Mouse (Mus musculus) liver, embryonic 14.5 days (tissue): ENCODE measurements around the gene Odr4.

Experiments
- CTCF ChIP-seq: IDR thresholded peaks from 2 replicates; pipeline ENCODE4 v1.5.1; 2016; ENCODE audit warnings: antibody characterized with exemption, low read depth, control low read depth
- EP300 ChIP-seq: IDR thresholded peaks from 2 replicates; pipeline ENCODE4 v1.6.1; 2016; ENCODE audit warnings: antibody characterized with exemption, low read depth

DNA sequence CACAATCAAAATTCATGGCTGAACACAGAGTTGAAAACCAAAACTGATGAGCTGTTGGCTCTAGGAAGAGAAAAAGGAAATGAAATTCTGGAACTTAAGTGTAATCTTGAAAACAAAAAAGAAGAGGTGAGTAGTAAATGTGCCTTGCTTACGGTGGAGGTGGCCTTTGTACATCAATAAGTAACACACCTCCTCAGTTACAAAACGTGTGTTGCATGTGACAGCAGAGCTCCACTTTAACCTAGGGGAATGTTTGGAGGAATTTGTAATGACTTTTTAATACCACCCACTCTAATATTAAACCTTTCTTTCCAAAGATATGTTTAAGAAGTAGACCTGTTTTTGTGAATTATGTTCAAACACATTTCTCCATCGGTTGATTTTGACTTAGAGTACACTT, 11.0 kb upstream of the Odr4 start:
- TF ChIP-seq EP300, result no peak
- no peak for TF ChIP-seq CTCF
